Mouse (Mus musculus): ENCODE data around the gene Tas2r113.
"Not testable (repeated sequence)": the region's sequence is repeated elsewhere in the genome, so short reads cannot be mapped to it uniquely, and the experiment has no call there.

Tas2r113 gene

DNA sequence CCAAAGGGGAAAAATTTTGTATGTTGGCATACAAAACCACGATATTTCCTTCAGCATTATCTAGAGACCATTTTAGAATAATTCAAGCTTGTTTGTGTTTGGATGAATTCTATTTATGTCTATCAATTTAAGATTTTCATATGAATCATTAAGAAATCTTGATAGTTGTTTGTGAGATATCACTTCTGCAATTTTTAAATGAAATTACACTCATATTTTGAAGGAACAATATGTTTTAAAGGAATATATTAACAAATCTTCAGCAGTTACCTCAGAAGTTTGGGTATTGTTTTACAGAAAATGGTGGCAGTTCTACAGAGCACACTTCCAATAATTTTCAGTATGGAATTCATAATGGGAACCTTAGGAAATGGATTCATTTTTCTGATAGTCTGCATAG lies at the start of gene Tas2r113:
Gene Tas2r113 (plus strand): TSS at position 301 of the 400 bp plus-strand sequence.
- no peak for DNase-seq (ENCODE audit: low spot score)

DNA sequence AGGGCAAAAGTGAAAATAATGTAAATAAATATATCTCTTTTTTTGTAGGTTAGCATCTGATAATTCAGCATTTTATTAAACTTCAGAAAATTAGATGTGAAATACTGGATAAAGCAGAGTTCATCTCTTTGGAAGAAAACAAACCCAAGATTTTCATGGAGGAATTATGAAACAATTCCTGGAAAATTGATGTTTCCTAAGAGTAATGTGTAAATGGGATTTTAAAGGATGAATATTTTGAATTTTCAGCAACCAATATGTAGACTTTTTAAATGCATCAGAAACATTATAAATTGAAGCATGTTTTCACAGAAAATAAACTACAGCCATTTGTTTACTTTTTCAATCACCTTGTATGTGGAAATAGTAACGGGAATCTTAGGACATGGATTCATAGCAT lies 46.0 kb upstream of the Tas2r113 start, which contains the start of gene Tas2r123:
Gene Tas2r123 (plus strand): TSS at position 301 of the 400 bp plus-strand sequence.
- no peak for DNase-seq (ENCODE audit: low spot score)

DNA sequence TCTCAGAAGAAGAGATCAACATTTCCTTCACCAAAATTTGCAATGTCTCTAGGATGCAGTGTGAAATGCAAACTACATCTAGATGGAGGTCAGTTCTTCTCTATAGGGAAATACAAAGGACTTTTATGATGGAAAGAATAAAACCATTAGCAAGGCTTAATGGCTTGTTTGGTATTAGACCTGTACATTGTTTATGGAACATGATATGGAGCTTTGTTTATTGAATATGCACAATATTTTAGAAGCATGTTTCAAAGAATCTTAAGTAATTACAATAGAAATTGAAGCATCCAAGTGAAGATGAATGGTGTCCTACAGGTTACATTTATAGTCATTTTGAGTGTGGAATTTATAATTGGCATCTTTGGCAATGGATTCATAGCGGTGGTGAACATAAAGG lies 37.7 kb upstream of the Tas2r113 start, which contains the start of gene Tas2r116:
Gene Tas2r116 (plus strand): TSS at position 301 of the 400 bp plus-strand sequence.
- no peak for DNase-seq (ENCODE audit: low spot score)

DNA sequence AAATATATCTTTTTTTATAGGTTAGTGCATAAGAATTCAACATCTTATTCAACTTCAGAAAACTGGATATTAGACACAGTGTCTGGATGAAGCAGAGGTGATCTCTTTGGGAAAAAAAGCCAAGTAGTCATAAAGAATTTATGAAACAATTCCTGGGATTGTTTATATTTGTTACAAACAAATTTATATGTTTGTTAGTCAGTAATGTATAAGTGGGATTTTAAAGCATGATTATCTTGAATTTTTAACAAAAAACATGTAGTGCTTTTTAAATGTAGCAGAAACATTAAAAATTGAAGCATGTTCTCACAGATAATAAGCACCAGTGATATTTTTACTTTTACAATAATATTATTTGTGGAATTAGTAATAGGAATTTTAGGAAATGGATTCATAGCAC lies 25.1 kb upstream of the Tas2r113 start, which contains the start of gene Tas2r110:
Gene Tas2r110 (plus strand): TSS at position 301 of the 400 bp plus-strand sequence.
- no peak for DNase-seq (ENCODE audit: low spot score)

DNA sequence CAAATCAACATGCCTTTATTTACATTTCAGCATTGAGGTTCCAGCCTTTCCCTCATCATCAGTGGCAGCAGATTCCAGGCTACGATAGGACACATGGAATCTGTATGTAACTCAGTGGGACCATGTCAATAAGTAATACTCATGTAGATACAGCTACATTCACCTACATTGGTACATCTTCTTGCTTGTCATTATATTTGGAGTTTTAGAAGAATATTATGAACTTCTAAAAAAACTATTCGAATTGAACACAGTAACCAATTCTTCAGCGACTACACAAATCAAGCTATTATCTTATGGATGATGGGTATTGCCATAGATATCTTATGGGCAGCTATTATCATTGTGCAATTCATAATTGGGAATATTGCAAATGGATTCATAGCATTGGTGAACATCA lies 16.5 kb downstream of the Tas2r113 start, which contains the start of gene Tas2r125:
Gene Tas2r125 (plus strand): TSS at position 301 of the 400 bp plus-strand sequence.
- no peak for DNase-seq (ENCODE audit: low spot score)

DNA sequence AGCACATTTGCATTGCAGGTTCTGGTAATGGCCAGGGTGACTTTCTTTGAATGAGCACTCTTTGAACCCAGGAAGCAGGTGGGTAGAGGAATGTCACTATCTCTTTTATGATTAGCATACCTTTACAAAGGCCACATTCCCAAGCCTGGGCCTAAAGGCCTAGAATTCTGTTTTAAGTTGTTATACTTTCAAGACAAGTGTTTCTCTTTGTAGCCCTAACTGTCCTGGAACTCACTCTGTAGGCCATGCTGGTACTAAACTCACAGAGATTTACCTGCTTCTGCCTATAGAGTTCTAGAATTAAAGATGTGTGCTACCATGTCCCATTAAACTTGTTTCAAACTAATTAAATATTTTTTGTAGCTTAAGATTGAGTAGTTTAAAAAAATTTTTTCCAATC lies 48.6 kb downstream of the Tas2r113 start:
- DNase-seq (ENCODE audit: low spot score) = not testable (repeated sequence)
